Mouse (Mus musculus): ENCODE measurements around the gene Ints6l. TPM values are rescaled to one million over a fixed set of nuclear protein-coding genes. Genes with fewer than 3 reads are reported as not detected.

The Ints6l gene
- 43.9 TPM for polyA plus RNA-seq (2015; fragmentation: Illumina TruSeq; extraction: RNeasy Lipid Tissue Mini Kit (QIAGEN cat#74804); ENCODE audit: insufficient read depth, low read depth, low replicate concordance)

GRCm38 (mm10) chrX:56454671-56455371 is at the start of gene Ints6l:
Ints6l (plus strand) TSS chrX:56454857.

GRCm38 (mm10) chrX:56447524-56448015 is 7.1 kb upstream of the Ints6l start, which contains the start of gene Gm2174:
Gm2174 (plus strand) TSS chrX:56447965.

GRCm38 (mm10) chrX:56524442-56524841 is 69.8 kb downstream of the Ints6l start, which contains the start of gene Gm10477:
Gm10477 (plus strand) TSS chrX:56524742.

GRCm38 (mm10) chrX:56549506-56549905 is 94.8 kb downstream of the Ints6l start, which contains the start of gene Gm648:
Gm648 (minus strand) TSS chrX:56549606.

Other genes starting within 250 kb of the Ints6l start
- not detected for gene Gm773, start 242.0 kb upstream of the Ints6l start, polyA plus RNA-seq (2015; fragmentation: Illumina TruSeq; extraction: RNeasy Lipid Tissue Mini Kit (QIAGEN cat#74804); ENCODE audit: insufficient read depth, low read depth, low replicate concordance)
- gene Zfp449, start 108.5 kb upstream of the Ints6l start, polyA plus RNA-seq (2015; fragmentation: Illumina TruSeq; extraction: RNeasy Lipid Tissue Mini Kit (QIAGEN cat#74804); ENCODE audit: insufficient read depth, low read depth, low replicate concordance): 1.4 TPM
- gene Smim10l2a, start 80.3 kb upstream of the Ints6l start, polyA plus RNA-seq (2015; fragmentation: Illumina TruSeq; extraction: RNeasy Lipid Tissue Mini Kit (QIAGEN cat#74804); ENCODE audit: insufficient read depth, low read depth, low replicate concordance): 1.3 TPM
- not detected for gene Gm2174, start 6.9 kb upstream of the Ints6l start, polyA plus RNA-seq (2015; fragmentation: Illumina TruSeq; extraction: RNeasy Lipid Tissue Mini Kit (QIAGEN cat#74804); ENCODE audit: insufficient read depth, low read depth, low replicate concordance)
- not detected for gene Gm10477, start 69.9 kb downstream of the Ints6l start, polyA plus RNA-seq (2015; fragmentation: Illumina TruSeq; extraction: RNeasy Lipid Tissue Mini Kit (QIAGEN cat#74804); ENCODE audit: insufficient read depth, low read depth, low replicate concordance)
- gene Gm648, start 94.7 kb downstream of the Ints6l start, polyA plus RNA-seq (2015; fragmentation: Illumina TruSeq; extraction: RNeasy Lipid Tissue Mini Kit (QIAGEN cat#74804); ENCODE audit: insufficient read depth, low read depth, low replicate concordance): not detected
- gene Mmgt1, start 143.2 kb downstream of the Ints6l start, polyA plus RNA-seq (2015; fragmentation: Illumina TruSeq; extraction: RNeasy Lipid Tissue Mini Kit (QIAGEN cat#74804); ENCODE audit: insufficient read depth, low read depth, low replicate concordance): 3.9 TPM
- gene Slc9a6, start 154.9 kb downstream of the Ints6l start, polyA plus RNA-seq (2015; fragmentation: Illumina TruSeq; extraction: RNeasy Lipid Tissue Mini Kit (QIAGEN cat#74804); ENCODE audit: insufficient read depth, low read depth, low replicate concordance): 3.5 TPM

All from pancreas, adult 10 weeks (tissue).